Mouse (Mus musculus): ENCODE data around the gene Gm5169.
"Not testable (repeated sequence)": the region's sequence is repeated elsewhere in the genome, so short reads cannot be mapped to it uniquely, and the experiment has no call there.

- not testable (repeated sequence) for TF ChIP-seq CTCF (IDR thresholded peaks at IDR 0.05; ENCODE audit: borderline replicate concordance, insufficient read depth, low read length); POLR2A (IDR thresholded peaks at IDR 0.05; ENCODE audit: low read depth, low read length)
Measured at GRCm38 (mm10) chrX:25347424-25347823, 46.2 kb upstream of the Gm5169 start.
